ENCODE assay signal across 8 mouse cellular contexts in the genomic region with DNA sequence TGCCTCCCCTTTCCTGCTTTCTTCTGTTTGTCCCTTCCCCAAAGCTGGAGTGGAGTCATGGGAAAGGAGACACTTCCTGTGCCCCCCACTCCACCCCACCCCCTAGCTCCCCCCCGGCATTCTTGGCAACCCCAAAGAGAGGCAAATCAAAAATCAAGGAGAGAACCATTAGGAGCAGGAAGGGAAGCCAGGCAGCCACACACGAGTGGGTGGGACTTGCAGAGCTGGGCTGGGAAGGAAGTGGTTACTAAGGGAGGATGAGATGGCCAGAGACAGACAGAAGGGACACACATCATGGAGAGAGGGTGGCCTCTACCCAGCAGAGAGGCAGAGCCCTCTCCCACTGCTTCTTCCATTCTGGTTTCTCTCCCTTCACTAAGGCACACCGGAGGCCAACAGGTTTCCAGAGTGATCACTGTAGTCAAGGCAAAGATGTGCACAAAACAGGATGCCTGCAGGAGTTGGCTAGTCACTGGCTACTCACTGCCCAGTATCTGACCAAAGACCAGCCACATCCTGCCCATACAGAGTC. TPM values are rescaled to one million over a fixed set of nuclear protein-coding genes. Genes with fewer than 3 reads are reported as not detected.
A peak's percentile ranks its signal among the peaks of the same experiment; 100 is the strongest.
DNase-seq lines count a peak whose midpoint lies in the region; ATAC-seq lines count a peak whose summit lies in the region.

No protein-coding gene starts in this region.

- H3K36me3 ChIP-seq in midbrain, embryonic 11.5 days (ENCODE audit: control insufficient read depth, insufficient read depth, low read length), result 0 out of 2 replicates have a peak, but pooled peaks cover 2% of the 10 kb centered on the region

- H3K4me1 ChIP-seq in midbrain, embryonic 11.5 days (ENCODE audit: control insufficient read depth, insufficient read depth, low read length), result peaks cover 39% of the 10 kb centered on the region

- no peak overlapping the region for H3K4me3 ChIP-seq in midbrain, embryonic 11.5 days (ENCODE audit: low read depth, low read length)

- no peaks in the 10 kb centered on the region for H3K27me3 ChIP-seq in midbrain, embryonic 11.5 days (ENCODE audit: control insufficient read depth, insufficient read depth, low read length)

- DNase-seq in thymus, postnatal 36 days, result peak; percentile 34 to 46
- no peak for DNase-seq in thymus, adult 18-20 months
- peak; percentile 60 for DNase-seq in heart, adult 8-10 months (ENCODE audit: low spot score)
- DNase-seq in kidney, postnatal 14 days, result peak; percentile 61
- no peak for DNase-seq in midbrain, embryonic 11.5 days (ENCODE audit: low spot score, missing footprints)
- DNase-seq in B cell, adult 2 months, result no peak
- no peak for DNase-seq in right cerebral cortex, postnatal 25 days
- DNase-seq in cerebellum, postnatal 10 days, result no peak

- H3K9me3 ChIP-seq in midbrain, embryonic 11.5 days (ENCODE audit: control insufficient read depth, low read length), result no peaks in the 10 kb centered on the region

- 48% methylated on average over 3 of the region's 3 CpGs for WGBS in midbrain, embryonic 11.5 days

- no peak for ATAC-seq in midbrain, embryonic 11.5 days (ENCODE audit: low FRiP score)

- peak overlapping the region; percentile 19; the same call in 1 of the 2 replicates for H3K4me2 ChIP-seq in midbrain, embryonic 11.5 days

- peak overlapping the region; percentile 68 for H3K27ac ChIP-seq in midbrain, embryonic 11.5 days (ENCODE audit: low read depth, low read length)

- H3K9ac ChIP-seq in midbrain, embryonic 11.5 days (ENCODE audit: low read length), result peak overlapping the region; percentile 16; the same call in 1 of the 2 replicates

RNA-seq across cellular contexts. Expression of a gene that starts 43.3 kb away (rescaled TPM):
- total RNA-seq in heart, adult 8-10 months (2022), result 10 to 100 TPM; 44.5 to 53.3 (median 49.0) TPM
- polyA plus RNA-seq in midbrain, embryonic 11.5 days (2014; fragmentation: Nextera tagmentation; extraction: Ambion mirVana), result 12.7 and 13.6 TPM in 2 replicates

Comparison
In these comparisons a context has a peak if more than half of its experiments do, and no peak if none do; other contexts are left out.
1. DNase-seq: peak in thymus, postnatal 36 days (2 of 2), heart, adult 8-10 months (single experiment) and kidney, postnatal 14 days (single experiment); none in thymus, adult 18-20 months (0 of 2), midbrain, embryonic 11.5 days (single experiment), B cell, adult 2 months (0 of 2), right cerebral cortex, postnatal 25 days (single experiment) and cerebellum, postnatal 10 days (0 of 2).